Mouse (Mus musculus) neural tube, embryonic 10.5 days (tissue): ENCODE results near the gene Dspp.

ENCODE experiments used
- DNase-seq: peaks from one replicate; pipeline ENCODE4 v3.0.0-alpha.2; 2017; ENCODE audit warnings: low spot score; ENCODE audit errors: extremely low spot score

The Dspp gene

GRCm38 (mm10) chr5:104170412-104170811, at the start of gene Dspp:
Dspp (plus strand) TSS chr5:104170712.
- no peak for DNase-seq

GRCm38 (mm10) chr5:104124016-104124658, 46.4 kb upstream of the Dspp start:
- no peak for DNase-seq

DNA sequence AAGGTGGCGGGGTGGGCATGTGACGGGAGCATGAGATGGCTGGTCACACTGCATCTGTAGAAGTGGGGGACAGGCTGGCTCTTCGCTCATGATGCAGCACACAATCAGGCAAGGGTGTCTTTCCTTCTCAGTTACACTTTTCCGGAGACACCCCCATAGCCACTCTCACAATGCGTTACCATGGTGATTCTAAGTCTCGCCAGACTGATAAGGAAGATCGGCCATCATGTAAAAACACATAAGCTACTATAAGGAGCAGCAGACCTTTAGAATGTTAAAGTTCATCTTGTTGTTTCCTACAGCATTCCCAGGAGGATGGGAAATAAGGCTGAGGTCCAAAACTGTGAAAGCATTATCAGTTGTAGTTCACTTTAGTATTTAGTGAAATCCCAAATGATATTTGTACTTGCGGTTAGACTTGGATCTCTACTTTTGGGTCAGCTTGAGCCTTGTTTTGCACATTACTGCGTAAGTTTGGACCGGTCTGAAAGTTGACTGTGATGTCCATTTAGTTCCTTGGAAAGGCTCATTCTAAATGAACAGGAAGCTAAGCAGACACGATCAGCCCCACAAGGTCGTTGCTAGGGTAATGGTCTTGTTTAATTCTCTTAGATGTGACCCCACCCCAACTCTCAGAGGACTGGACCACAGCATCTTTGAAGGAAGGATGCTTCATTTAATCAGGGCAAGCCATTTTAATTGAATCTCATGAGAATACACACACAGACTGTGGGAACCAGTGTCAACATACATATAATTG, 43.8 kb upstream of the Dspp start:
- DNase-seq: no peak

GRCm38 (mm10) chr5:104127351-104127750, 43.2 kb upstream of the Dspp start:
- no peak for DNase-seq

DNA sequence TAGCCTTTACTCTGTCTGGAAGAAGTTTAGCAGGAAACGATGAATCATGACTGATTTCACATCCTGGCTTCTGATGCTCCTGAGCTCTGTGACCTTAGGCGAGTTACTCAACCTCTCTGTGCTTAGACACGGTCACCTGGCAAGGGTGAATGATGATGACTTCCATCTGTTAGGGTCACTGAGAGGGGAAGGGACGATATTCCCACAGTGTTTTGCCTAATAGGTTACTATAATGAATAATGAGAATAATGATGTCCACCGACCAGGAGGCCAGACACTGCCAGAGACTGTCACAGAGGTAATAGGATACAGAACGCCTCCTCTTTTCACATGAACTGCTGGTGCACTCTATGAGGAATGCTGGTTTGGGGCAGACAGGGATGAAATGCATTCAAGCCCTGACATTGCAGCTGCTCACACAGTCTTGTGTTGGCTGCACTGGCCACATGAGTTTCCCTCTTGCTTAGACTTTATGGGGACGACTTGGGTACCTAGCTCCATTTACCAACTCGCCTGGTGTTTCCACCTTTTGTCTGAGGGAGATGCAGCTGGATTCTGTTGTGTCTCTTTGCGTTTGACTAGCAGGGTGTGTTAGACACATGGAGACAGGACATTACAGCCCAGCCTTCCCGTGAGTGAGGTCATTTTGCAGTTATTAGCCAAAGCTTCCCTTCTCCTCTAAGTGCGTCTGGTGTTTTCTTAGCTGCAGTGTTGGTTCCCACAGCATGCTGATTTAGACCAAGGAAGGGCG, 42.1 kb upstream of the Dspp start:
- DNase-seq: peak; percentile 42

DNA sequence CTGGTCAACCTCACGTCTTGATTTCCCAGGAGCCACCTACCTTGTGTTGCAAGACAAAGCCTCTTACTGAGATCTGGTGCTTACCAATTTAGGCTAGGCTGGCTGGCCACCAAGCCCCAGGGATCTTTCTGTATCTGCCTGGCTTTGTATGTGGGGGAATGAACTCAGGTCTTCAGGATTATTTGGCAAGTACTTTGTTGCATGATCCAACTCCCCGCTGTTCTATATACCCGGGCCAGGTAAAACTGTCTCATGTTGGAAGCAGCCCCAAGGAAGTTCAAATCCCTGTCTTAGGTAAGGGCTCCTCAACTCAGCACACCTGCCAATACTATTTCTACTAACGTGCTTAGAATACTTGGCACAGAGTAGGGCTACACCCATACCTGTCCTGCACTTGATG, 39.6 kb upstream of the Dspp start:
- no peak for DNase-seq

- no peak for DNase-seq
These were observed 39.0 kb upstream of the Dspp start for GRCm38 (mm10) chr5:104131544-104131943.

DNA sequence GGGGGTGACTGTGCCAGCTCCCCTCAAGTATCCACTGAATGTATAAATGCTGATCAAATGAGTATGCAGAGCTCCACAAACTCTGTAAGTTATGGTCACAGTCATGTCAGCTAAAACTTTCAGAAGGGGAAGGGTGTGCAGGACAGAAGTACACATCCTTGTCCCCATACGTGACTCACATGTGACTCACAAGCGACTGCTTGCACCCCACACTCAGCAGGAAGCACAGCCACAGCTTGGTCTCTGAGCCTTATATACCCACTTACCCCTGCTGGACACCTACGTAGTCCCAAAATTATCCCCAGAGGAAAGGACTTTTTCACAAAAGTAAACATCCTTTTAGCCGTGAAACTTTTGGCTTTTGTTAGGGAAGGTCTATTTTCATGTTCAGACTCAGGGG, 36.8 kb upstream of the Dspp start:
- no peak for DNase-seq

DNA sequence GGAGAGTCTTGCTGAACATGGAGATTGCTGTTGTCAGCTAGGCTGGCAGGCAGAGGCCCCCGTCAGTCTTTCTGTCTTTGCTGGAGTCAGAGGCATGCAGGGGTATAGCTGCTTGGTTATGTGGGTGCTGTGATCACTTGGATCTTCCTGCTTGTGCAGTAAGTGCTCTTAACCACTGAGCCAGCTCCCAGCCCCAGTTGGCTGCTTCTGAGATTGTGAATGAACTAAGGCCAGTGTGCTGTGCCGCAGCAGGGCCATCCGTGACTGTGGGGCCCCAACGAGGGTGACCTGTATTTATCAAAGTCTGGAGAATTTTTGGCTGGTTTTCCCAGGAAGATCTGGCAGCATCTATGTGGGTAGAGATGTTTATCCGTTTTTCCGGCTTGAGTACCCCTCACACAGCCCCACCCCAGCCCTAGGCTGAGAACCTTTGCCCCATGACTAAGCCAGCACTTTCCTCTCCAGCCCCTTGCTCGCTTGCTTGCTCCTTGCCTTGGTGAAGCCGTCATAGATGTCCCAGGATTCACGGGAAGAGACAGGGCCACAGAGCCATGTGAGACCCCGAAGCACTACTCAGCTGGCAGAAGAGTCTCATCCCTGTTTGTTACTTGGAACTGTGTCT, 32.5 kb upstream of the Dspp start:
- no peak for DNase-seq

- DNase-seq: no peak
These were observed 29.4 kb upstream of the Dspp start for GRCm38 (mm10) chr5:104141067-104141466.

DNA sequence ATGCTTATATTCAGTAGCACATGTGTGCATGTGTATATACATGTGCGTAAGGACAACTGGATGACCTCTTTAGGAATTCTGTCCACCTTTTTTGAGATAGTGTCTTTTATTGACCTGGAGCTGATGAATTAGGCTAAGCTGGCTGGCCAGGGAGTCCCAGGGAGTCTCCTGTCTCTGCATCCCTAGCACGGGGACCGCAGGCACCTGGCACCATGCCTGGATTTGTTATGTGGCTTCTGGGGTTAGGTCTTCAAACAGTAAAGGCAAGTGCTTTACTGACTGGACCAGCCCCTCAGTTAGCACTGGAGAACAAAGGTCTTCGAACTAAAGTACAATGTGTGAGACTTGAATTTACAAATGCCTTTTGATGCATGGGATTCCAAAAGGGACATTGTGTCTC, 26.5 kb upstream of the Dspp start:
- no peak for DNase-seq

GRCm38 (mm10) chr5:104149349-104149748, 21.2 kb upstream of the Dspp start:
- DNase-seq: no peak

DNA sequence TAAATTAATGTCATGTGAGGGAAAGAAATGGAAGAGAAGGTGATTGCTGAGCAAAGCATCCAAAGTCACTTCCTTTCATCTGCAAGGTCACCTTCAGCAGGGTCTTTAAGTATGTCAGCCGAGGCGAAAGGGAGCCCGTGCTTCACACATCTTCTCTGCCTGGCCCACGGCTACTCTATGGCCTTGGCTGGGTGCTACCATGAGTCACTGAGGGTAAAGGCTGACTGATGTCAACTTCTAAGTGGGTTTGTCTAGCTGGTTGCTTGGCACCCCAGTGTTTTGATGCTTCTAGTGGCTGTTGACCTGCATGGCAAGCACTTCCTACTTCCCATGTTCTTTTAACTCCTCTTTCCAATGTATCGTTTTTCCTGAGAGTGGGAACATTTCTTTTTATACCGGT, 20.3 kb upstream of the Dspp start:
- no peak for DNase-seq

DNA sequence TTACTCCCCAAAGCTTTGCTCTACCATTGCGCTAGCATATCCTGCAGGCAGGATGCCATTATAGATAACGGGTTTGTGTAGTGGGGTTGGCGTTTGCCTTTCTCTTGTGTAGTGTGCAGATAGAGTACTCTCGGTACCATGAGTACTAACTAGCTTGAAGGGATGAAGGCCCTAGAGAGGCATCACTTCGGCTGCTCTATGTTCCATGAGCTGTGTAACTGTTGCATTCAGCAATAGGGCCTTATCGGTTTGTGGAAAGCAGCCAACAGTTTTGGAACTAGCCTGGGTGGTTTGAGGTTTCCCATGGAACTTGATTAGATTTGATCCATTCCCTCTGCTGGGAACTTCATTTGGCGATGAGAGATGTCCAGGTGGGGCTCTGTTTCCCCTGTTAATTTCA, 12.8 kb upstream of the Dspp start:
- no peak for DNase-seq

DNA sequence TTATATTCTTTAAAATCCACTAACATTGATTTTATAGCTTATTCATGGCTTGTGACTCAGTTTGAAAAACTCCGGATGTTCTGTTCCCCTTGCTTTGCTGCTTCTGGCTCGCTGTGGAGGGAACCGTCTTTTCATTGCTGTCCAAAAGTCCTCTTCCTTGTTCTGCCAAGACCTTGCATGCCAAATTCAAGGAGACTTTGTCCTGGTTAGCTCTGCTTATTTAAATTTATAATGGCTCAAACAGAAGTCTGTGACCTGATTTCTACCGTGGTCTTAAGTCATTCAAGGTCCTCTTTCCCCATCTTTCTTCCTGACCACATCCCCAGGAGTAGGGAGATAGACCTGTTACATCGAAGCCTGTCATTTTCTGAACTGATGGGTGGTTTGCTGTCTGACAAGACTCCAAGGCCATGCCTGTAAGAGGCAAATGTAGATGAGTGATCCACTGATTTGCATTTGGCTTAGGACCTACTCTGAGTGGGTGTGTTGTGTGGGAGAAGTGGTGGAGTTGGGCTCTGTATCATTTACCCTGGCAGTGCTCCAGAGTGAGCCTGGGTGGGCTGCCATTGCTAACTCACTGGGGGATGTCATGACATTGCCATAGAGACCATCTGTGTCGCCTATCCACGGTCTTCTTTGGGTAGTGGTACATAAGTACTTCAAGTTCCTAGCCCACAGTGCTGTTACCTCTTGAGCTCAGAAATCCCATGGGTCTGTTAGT, 12.0 kb upstream of the Dspp start:
- no peak for DNase-seq

DNA sequence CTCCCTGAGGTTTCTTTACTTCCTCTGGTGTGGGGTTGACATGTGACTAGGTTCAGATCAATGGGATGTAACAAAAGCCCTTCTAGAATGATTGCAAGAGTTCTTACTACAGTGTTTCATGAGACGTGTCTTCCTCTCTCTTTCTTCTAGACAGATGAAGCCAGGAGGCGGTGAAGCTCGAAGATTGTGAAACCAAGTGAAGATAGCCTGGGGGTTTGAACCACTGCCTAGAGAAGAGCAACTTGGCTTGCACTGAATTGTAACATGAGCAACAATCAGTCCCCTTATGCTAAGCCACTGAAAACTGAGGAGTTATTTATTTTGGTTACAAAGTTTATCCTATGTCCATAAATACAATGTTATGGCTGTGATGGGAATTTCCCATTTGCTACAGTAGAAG, 9.9 kb upstream of the Dspp start:
- DNase-seq: no peak

GRCm38 (mm10) chr5:104161390-104161789, 9.1 kb upstream of the Dspp start:
- no peak for DNase-seq

DNA sequence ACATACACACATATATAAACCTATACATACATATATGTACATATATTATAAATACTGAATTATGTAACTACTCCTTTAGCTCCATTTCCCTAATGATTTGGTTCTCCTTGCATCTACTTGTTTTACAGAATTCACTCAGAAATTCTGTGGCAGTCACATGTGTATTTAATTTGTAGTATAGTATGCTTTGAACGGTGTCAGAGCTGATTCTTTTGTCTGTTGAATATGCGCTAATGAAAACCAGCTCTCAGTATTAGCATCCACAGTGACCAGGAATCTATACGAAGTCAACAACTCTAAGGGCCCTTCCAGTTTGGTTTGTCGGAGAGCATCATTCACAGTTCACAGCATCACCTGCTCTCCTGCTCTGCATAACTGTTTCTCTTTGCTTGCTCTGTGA, 7.0 kb upstream of the Dspp start:
- DNase-seq: no peak

DNA sequence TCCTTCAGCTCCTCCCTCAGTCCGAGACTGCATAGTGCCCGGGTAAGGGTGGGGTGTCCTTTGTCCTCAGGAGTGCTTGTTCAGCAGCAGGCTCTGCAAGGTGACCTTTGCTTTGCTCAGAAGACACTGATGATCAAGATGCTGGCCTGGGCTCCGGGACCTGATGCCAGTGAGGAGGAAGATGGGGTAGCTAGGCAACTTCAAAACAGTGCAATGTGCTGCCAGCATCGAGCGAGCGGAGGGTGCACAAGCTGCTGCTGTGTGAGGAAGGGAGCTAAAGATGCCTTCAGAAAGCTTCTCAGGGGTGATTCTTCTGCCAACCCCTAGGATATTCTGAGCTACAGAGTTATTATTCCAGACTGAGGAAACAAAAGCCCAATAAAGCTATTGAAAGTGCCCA, 2.6 kb downstream of the Dspp start:
- no peak for DNase-seq

GRCm38 (mm10) chr5:104183743-104184142, 13.2 kb downstream of the Dspp start:
- no peak for DNase-seq

GRCm38 (mm10) chr5:104187281-104187680, 16.8 kb downstream of the Dspp start:
- DNase-seq: no peak
